Mouse (Mus musculus) layer of hippocampus, adult 11-12 months (tissue): ENCODE results near the gene C4b.
"Not testable (repeated sequence)": the region's sequence is repeated elsewhere in the genome, so short reads cannot be mapped to it uniquely, and the experiment has no call there.

Experiments
- DNase-seq: peaks from one replicate; pipeline ENCODE4 v3.0.0; 2022; ENCODE audit warnings: low spot score

Gene C4b

DNA sequence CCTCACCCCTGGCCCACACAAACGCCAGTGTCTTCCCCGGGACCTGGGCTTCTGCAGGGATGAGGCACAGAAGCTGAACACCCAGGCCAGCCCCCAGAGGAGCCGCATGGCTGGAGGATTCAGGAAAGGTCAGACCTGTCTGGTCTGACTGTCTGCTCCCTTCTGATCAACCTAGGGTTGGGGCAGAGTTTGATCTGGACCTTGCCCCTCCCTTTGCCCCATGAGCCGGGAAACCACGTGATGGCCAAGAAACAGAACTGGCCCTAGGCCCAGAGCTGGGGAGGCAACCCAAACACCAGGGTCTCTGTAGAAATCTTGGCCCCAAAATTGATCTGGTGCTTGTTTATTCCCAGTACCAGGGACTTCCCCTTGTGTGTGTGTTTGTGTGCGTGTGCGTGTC lies at the start of gene C4b:
Gene C4b (minus strand): TSS at position 164 of the 400 bp plus-strand sequence.
- DNase-seq, result peak; percentile 66

GRCm38 (mm10) chr17:34777680-34778325 lies 34.1 kb upstream of the C4b start:
- DNase-seq, result peak; percentile 65

DNA sequence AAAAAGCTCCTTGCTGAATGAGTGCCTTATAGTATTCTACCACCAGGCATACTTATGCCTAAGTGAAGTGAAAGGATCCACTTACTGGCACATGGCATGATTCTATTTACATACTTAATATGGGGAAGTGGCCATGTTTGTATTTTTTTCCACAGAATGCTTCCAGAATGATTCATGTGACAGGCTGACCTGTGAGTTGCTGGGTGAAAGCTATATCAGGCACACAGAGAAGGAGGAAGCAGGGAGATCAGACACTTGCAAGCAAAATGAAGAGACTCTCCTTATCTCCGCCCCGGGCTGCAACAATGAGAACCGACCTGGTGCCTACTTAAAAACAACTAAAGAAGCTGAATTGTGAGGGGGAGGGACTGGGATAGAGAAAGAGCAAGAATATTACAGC lies 17.8 kb upstream of the C4b start:
- no peak for DNase-seq

DNA sequence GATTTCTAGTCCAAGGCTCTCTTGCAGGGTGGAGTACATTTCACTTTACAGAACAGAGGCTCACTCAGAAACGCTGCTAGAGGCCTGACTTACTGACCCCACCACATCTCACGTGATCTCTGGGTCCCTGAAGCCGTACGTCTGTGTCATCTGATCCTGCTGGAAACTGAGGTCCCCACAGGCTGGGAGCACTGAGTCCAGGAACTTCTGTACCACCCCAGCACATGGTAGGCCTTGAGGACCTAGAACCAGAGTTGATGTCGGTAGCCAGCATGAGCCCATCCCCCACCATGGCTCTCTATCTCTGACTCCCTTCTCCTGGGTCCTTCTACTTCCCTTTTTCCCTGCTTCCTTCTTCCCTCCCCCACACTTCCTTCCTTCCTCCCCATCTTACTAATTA lies 2.8 kb upstream of the C4b start:
- DNase-seq, result no peak

- not testable (repeated sequence) for DNase-seq
Measured at GRCm38 (mm10) chr17:34745166-34745565, 1.5 kb upstream of the C4b start.

GRCm38 (mm10) chr17:34744611-34745010 lies 929 bp upstream of the C4b start:
- not testable (repeated sequence) for DNase-seq

DNA sequence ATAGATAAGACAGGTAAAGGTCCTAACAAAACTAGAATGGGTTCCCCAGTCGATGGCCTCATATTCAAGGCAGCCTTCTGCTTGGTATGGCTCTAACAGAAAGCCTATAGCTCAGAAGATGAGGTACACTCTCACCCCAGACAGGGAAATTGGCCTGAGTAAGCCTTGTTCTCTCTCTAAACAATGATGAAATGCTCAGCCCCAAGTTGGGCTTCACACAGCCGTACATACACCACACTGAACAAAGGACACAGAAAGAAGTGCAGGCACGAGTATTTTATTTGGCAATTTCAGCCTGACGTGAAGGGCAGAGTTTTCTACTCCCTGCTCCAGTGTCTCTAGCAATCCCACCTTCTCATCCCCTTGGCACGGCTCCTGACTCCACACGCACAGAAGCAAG lies 524 bp upstream of the C4b start:
- no peak for DNase-seq

GRCm38 (mm10) chr17:34740280-34740679 lies 3.4 kb downstream of the C4b start:
- DNase-seq, result no peak

GRCm38 (mm10) chr17:34739708-34740107 lies 4.0 kb downstream of the C4b start:
- DNase-seq, result not testable (repeated sequence)

DNA sequence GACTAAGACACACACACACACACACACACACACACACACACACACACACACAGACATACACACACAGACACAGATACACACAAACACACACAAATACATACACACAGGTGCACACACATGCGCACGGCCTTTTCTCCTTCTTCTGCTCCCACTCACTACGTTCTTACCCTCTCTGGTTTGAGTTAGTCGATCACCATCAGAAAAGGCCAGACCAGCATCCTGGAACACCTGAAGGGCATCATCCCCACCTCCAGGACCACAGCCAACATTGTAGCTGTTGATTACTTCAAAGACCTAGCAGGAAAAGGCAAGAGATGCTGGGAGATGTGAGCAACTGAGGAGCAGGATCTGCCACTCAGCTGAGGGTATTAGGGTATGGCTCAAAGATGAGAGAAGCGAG lies 6.2 kb downstream of the C4b start:
- DNase-seq, result not testable (repeated sequence)

DNA sequence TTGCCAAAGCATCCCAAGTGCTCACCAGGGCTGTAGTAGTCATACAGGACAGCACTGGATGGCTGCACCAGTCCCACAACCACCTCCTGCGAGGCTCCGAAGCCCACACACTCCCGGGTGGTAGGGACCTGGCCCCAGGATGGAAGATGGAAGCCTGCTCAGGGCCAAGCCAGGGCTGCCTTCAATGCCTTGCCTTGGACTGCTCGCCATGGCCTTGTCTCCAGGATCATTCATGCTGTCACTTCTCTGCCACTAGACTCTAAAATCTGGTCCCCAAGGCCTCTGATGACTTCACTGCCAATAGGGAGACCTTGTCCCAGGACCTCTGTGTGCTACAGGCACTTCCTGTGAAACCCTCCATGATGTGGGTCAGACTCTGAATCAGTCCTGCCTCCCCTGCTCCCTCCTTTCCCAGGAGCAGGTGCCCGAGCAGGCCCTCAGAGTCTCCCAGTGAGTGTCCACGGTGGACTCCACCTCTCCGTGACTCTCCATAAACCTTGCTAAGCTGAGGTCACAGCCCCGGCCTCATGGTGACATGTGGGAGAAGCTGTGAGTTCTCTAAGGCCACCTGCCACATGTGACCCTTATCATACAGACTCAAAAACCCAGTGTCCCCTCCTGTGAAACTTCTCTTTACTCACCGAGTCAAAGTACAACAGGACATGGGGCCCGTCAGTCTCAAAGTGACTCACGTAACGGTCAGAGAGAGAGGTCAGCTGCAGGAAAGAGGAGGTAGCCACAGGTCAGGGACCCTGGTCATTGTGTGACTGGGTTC lies 13.7 kb downstream of the C4b start:
- not testable (repeated sequence) for DNase-seq

GRCm38 (mm10) chr17:34729155-34729554 lies 14.5 kb downstream of the C4b start:
- DNase-seq, result not testable (repeated sequence)

GRCm38 (mm10) chr17:34727887-34728286 lies 15.8 kb downstream of the C4b start:
- DNase-seq, result no peak

DNA sequence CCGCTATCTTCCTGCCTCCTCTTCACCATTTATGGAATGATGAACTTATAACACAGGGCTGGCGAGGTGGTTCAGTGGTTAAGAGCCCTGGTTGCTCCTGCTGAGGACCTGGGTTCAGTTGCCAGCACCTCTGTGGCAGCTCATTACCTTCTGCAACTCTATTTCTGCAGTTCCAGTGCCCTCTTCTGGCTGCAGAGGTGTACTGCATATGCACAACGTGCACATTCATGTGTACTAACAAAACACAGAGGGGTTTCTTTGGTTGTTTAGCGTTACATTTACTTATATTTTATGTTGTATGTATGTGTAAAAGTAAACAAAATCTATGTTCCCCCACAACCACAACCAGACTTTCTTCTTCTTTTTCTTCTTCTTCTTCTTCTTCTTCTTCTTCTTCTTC lies 20.6 kb downstream of the C4b start:
- DNase-seq, result no peak

DNA sequence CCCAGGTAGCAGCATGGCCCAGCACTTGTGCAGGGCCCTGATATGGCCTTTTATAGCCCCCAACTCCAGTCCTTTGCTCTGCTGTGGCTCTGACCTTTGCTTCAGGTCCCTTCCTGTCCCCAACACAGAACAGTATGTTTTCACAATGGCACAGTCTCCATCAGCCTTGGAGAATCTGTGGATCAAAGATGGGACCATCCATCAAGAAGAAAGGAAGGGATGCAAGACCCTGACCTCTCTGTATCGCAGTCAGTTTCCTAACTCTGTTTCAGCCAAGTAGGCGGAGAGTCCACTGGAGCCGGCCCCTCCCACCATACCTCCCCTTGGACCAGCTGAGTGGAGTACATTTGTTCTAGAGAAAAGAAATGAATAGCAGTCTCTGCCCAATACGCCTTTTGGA lies 21.4 kb downstream of the C4b start:
- not testable (repeated sequence) for DNase-seq

DNA sequence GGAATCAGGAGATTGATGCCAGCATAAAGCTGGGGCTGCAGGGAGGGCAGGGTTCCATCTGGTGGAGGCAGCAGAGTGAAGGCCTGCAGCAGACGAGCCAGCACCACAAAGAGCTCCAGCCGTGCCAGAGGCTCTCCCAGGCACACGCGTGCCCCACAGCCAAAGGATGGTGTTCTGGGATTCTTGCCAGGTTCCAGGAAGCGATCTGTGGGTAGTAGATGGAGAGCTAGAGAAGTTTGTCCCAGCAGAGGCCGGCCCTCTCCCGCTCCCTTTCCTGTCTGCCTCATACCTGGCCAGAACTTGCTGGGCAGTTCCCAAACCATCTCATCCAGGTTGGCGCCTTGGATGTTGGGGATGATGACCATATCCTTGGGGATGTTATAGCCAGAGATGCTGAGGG lies 23.8 kb downstream of the C4b start:
- DNase-seq, result not testable (repeated sequence)

DNA sequence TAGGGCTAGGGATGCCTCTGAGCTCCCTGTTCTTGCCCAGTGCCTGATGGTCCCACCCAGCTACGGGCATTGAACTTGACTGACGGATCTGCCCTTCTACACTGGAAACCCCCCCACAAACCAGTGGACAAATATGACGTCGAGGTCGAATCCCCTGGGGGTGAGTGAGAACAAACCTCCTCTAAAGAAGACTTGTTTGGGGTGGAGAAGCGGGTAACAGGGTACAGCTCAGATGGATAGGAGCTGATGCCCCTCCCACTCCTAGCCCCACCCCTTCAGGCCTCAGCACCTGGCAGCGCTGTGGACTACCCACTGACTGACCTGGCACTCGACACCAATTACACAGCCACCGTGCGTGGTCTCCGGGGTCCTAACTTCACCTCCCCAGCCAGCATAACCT lies 26.3 kb downstream of the C4b start:
- DNase-seq, result no peak

- no peak for DNase-seq
Measured at GRCm38 (mm10) chr17:34716247-34716646, 27.4 kb downstream of the C4b start.

DNA sequence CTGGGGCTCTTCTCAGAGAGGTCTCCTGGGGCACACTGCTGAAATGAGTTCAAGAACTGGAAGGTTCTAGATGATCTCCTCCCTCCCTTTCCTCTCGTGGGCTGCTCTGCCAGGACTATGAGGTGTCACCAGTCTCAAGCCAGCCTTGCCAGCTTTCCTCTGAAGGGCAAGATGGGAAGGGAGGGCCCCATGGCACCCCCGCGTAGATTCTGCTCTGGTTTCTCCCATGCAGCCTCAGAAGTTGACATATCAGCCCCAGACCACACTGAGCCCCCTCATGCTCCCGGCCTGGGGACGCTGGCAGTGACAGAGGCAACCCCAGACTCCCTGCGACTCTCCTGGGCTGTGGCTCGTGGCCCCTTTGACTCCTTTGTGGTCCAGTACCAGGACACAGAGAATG lies 28.2 kb downstream of the C4b start:
- not testable (repeated sequence) for DNase-seq

- DNase-seq, result not testable (repeated sequence)
Measured at GRCm38 (mm10) chr17:34714908-34715445, 28.7 kb downstream of the C4b start.

DNA sequence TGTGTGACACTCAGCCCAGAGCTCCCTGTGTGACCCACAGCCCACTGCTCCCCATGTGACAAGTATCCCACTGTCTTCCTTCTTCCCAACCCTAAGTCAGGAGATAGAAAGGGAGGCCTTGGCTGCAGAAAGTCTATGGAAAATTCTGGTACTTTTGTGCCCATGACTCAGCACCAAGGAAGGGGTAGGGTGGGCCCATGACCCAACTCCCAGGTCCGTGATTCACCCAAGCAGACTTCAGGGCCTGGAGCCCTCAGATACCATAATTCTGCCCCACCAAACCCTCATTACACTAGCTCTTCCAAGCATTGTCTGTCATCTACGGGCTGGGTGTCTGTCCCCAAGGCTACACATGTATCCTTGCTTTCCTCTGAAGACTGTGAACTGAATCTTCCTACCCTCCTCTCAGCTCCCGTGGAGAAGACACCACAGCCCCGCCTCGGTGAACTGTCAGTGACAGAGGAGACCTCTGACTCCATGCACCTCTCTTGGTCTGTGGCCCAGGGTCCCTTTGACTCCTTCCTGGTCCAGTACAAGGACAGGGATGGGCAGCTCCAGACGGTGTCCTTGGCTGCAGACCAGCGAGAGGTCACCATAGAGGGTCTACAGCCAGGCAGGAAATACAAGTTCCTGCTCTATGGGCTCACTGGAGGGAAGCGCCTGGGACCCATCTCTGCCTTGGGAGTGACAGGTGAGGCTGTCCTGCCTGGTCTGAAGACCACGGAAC lies 29.3 kb downstream of the C4b start:
- not testable (repeated sequence) for DNase-seq

- peak; percentile 70 for DNase-seq
Measured at GRCm38 (mm10) chr17:34712951-34713350, 30.7 kb downstream of the C4b start.

- not testable (repeated sequence) for DNase-seq
Measured at GRCm38 (mm10) chr17:34706476-34706875, 37.2 kb downstream of the C4b start.
